Mouse (Mus musculus) adipocyte (in vitro differentiated cells): ENCODE measurements around the gene Cox10.

Experiments
- DNase-seq: peaks from one replicate; pipeline ENCODE4 v3.0.0-alpha.2; 2016; ENCODE audit warnings: low spot score

The Cox10 gene

GRCm38 (mm10) chr11:64045041-64045440 lies 34.2 kb downstream of the Cox10 start:
- DNase-seq, result no peak

GRCm38 (mm10) chr11:64044024-64044423 lies 35.2 kb downstream of the Cox10 start:
- DNase-seq, result peak; percentile 74

- no peak for DNase-seq
These were observed 38.0 kb downstream of the Cox10 start for GRCm38 (mm10) chr11:64041281-64041680.

- DNase-seq, result no peak
These were observed 39.7 kb downstream of the Cox10 start for GRCm38 (mm10) chr11:64039600-64039999.

- DNase-seq, result no peak
These were observed 41.7 kb downstream of the Cox10 start for GRCm38 (mm10) chr11:64037471-64038125.

- peak; percentile 55 for DNase-seq
These were observed 43.0 kb downstream of the Cox10 start for GRCm38 (mm10) chr11:64036306-64036705.

GRCm38 (mm10) chr11:64035709-64036108 lies 43.6 kb downstream of the Cox10 start:
- DNase-seq, result no peak

- no peak for DNase-seq
These were observed 44.6 kb downstream of the Cox10 start for GRCm38 (mm10) chr11:64034686-64035085.

- no peak for DNase-seq
These were observed 51.8 kb downstream of the Cox10 start for GRCm38 (mm10) chr11:64027423-64027822.

GRCm38 (mm10) chr11:64025843-64026242 lies 53.4 kb downstream of the Cox10 start:
- DNase-seq, result no peak

- no peak for DNase-seq
These were observed 54.7 kb downstream of the Cox10 start for GRCm38 (mm10) chr11:64024575-64024974.

- no peak for DNase-seq
These were observed 55.8 kb downstream of the Cox10 start for GRCm38 (mm10) chr11:64023380-64023981.

- no peak for DNase-seq
These were observed 56.7 kb downstream of the Cox10 start for GRCm38 (mm10) chr11:64022403-64023047.

GRCm38 (mm10) chr11:64019235-64019634 lies 60.0 kb downstream of the Cox10 start:
- DNase-seq, result no peak

- DNase-seq, result no peak
These were observed 61.1 kb downstream of the Cox10 start for GRCm38 (mm10) chr11:64018165-64018564.

- no peak for DNase-seq
These were observed 64.0 kb downstream of the Cox10 start for GRCm38 (mm10) chr11:64015309-64015708.

- no peak for DNase-seq
These were observed 68.4 kb downstream of the Cox10 start for GRCm38 (mm10) chr11:64010724-64011496.

GRCm38 (mm10) chr11:64004152-64004551 lies 75.1 kb downstream of the Cox10 start:
- DNase-seq, result peak; percentile 20

- DNase-seq, result no peak
These were observed 75.8 kb downstream of the Cox10 start for GRCm38 (mm10) chr11:64003484-64003883.

- DNase-seq, result peak; percentile 8
These were observed 76.6 kb downstream of the Cox10 start for GRCm38 (mm10) chr11:64002629-64003028.

- DNase-seq, result peak; percentile 45
These were observed 78.2 kb downstream of the Cox10 start for GRCm38 (mm10) chr11:64001111-64001510.

GRCm38 (mm10) chr11:64000200-64000794 lies 79.0 kb downstream of the Cox10 start:
- DNase-seq, result peak; percentile 80
